Mouse (Mus musculus): ENCODE data around the gene Yju2. TPM values are rescaled to one million over a fixed set of nuclear protein-coding genes. Genes with fewer than 3 reads are reported as not detected.

The Yju2 gene
- total RNA-seq, 2 experiments from 2014 or later, result 12.7 to 16.5 TPM

DNA sequence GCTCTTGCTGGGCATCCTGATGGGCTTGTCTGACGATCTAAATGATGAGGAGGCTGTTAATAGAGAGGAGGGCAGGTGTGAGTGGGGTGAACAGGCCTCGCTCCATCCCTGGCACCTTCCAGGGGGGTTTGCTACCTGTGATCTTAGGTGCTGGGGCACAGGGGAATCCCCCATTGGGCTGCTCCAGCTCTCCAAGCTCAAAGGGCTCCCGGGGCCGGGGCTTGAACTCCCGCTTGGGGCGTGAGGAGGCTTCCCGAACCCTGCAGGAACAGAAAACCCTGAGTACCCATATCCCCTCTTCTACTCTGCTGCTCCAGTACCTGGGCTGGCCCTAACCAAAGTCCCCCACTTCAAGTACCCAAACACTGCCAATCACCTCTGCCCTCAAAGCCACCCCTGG lies 58.9 kb downstream of the Yju2 start:
- intact Hi-C loops (cut with DNase I), result no loop called here
- DNase-seq (ENCODE audit: extremely low spot score in 1 of 2, low spot score in 2 of 2), result no peak

Other genes starting within 250 kb of the Yju2 start
- 1 to 10 TPM; 6.2 to 7.1 TPM for gene Pot1b, start 246.5 kb upstream of the Yju2 start, total RNA-seq (2021)
- not detected for gene Adgre4, start 209.1 kb upstream of the Yju2 start, total RNA-seq (2021)
- 1 to 10 TPM; 8.5 to 9.1 TPM for gene Zfp119a, start 80.2 kb upstream of the Yju2 start, total RNA-seq (2021)
- 1 to 10 TPM; 7.0 to 8.5 TPM for gene Zfp959, start 67.0 kb upstream of the Yju2 start, total RNA-seq (2021)
- 1 to 10 TPM; 3.2 to 5.3 TPM for gene Zfp119b, start 9.6 kb upstream of the Yju2 start, total RNA-seq (2021)
- gene Ebi3, start 6.5 kb upstream of the Yju2 start, total RNA-seq (2021), result 1 to 10 TPM; 2.8 to 4.2 TPM
- 10 to 100 TPM; 50.3 to 57.4 TPM for gene Shd, start 11.4 kb downstream of the Yju2 start, total RNA-seq (2021)
- gene Fsd1, start 27.4 kb downstream of the Yju2 start, total RNA-seq (2021), result 100 to 1,000 TPM in 1 of 2 experiments, 10 to 100 TPM in 1; 99.7 to 111 TPM
- gene Stap2, start 46.5 kb downstream of the Yju2 start, total RNA-seq (2021), result 1 to 10 TPM; 4.4 TPM
- 100 to 1,000 TPM; 111 to 115 TPM for gene Mpnd, start 46.6 kb downstream of the Yju2 start, total RNA-seq (2021)
- 10 to 100 TPM; 53.7 TPM for gene Sh3gl1, start 77.5 kb downstream of the Yju2 start, total RNA-seq (2021)
- 1 to 10 TPM; 5.1 to 5.7 TPM for gene Chaf1a, start 81.3 kb downstream of the Yju2 start, total RNA-seq (2021)
- 10 to 100 TPM; 79.8 to 87.9 TPM for gene Ubxn6, start 115.9 kb downstream of the Yju2 start, total RNA-seq (2021)
- gene Hdgfl2, start 120.5 kb downstream of the Yju2 start, total RNA-seq (2021), result 100 to 1,000 TPM in 1 of 2 experiments, 10 to 100 TPM in 1; 96.5 to 104 TPM
- 1 to 10 TPM in 1 of 2 experiments, under 1 TPM in 1; 0.14 to 1.4 TPM for gene Plin4, start 150.7 kb downstream of the Yju2 start, total RNA-seq (2021)
- 1 to 10 TPM in 1 of 2 experiments, under 1 TPM in 1; 0.75 to 1.2 TPM for gene Plin5, start 158.5 kb downstream of the Yju2 start, total RNA-seq (2021)
- under 1 TPM; 0.49 to 0.79 TPM for gene Lrg1, start 162.9 kb downstream of the Yju2 start, total RNA-seq (2021)
- 100 to 1,000 TPM; 119 to 123 TPM for gene Sema6b, start 181.2 kb downstream of the Yju2 start, total RNA-seq (2021)
- 10 to 100 TPM in 1 of 2 experiments, 1 to 10 TPM in 1; 9.3 to 11.1 TPM for gene Tnfaip8l1, start 203.4 kb downstream of the Yju2 start, total RNA-seq (2021)
- gene Mydgf, start 224.8 kb downstream of the Yju2 start, total RNA-seq (2021), result 10 to 100 TPM; 49.4 to 51.4 TPM